Mouse (Mus musculus) myocyte (in vitro differentiated cells): Measurements from ENCODE around the gene Trp53. TPM values are rescaled to one million over a fixed set of nuclear protein-coding genes. Genes with fewer than 3 reads are reported as not detected.

Experiments
- H3K27me3 ChIP-seq: one replicate; pipeline ENCODE4 v1.6.1; 2011; ENCODE audit not compliant: control insufficient read depth, insufficient read depth, insufficient read length
- H3K36me3 ChIP-seq: one replicate; pipeline ENCODE4 v1.6.1; 2011; ENCODE audit not compliant: control insufficient read depth, insufficient read depth
- H3K4me2 ChIP-seq: one replicate; pipeline ENCODE4 v1.6.1; 2011; ENCODE audit warnings: low read depth, control low read depth
- H3K4me3 ChIP-seq: one replicate; pipeline ENCODE4 v1.5.1; 2011; ENCODE audit warnings: mild to moderate bottlenecking, control low read depth, moderate library complexity
- H3K79me2 ChIP-seq: one replicate; pipeline ENCODE4 v1.6.1; 2011; ENCODE audit not compliant: control insufficient read depth, insufficient read depth
- H3ac ChIP-seq: one replicate; pipeline ENCODE4 v1.6.1; 2011; ENCODE audit not compliant: control insufficient read depth, insufficient read length
- CEBPB ChIP-seq: IDR thresholded peaks from 2 replicates; pipeline ENCODE4 v1.6.1; 2011; ENCODE audit warnings: mild to moderate bottlenecking, moderate library complexity; ENCODE audit not compliant: poor library complexity, insufficient read depth, severe bottlenecking
- E2F4 ChIP-seq: IDR thresholded peaks from one replicate; pipeline ENCODE4 v1.6.1; 2011; ENCODE audit warnings: mild to moderate bottlenecking, control low read depth, moderate library complexity; ENCODE audit not compliant: insufficient read depth
- MAX ChIP-seq: IDR thresholded peaks from one replicate; pipeline ENCODE4 v1.6.1; 2011; ENCODE audit warnings: low read depth, mild to moderate bottlenecking, control low read depth
- MYOD1 ChIP-seq, 3 experiments: IDR thresholded peaks; one replicate each; pipeline ENCODE4 v1.6.1; 2011; ENCODE audit warnings: control low read depth in 2 of 3, low read depth in 2 of 3, mild to moderate bottlenecking in 2 of 3, moderate library complexity in 1 of 3; ENCODE audit not compliant: insufficient read length in 2 of 3, control insufficient read depth in 1 of 3
- MYOG ChIP-seq, 3 experiments: IDR thresholded peaks; one replicate each; pipeline ENCODE4 v1.6.1; 2011; ENCODE audit warnings: control low read depth in 2 of 3, low read depth in 2 of 3, mild to moderate bottlenecking in 2 of 3; ENCODE audit not compliant: insufficient read length in 2 of 3, control insufficient read depth in 1 of 3, insufficient read depth in 1 of 3
- POLR2A ChIP-seq: IDR thresholded peaks from one replicate; pipeline ENCODE4 v1.6.1; 2011; ENCODE audit warnings: low read depth, mild to moderate bottlenecking, control low read depth, moderate library complexity; ENCODE audit not compliant: insufficient read length
- POLR2AphosphoS2 ChIP-seq: IDR thresholded peaks from one replicate; pipeline ENCODE4 v1.6.1; 2011; ENCODE audit warnings: low read depth, control low read depth; ENCODE audit not compliant: insufficient read length
- REST ChIP-seq: IDR thresholded peaks from one replicate; pipeline ENCODE4 v1.6.1; 2011; ENCODE audit warnings: mild to moderate bottlenecking, control low read depth, moderate library complexity; ENCODE audit not compliant: insufficient read depth, insufficient read length
- SRF ChIP-seq: IDR thresholded peaks from one replicate; pipeline ENCODE4 v1.6.1; 2011; ENCODE audit warnings: low read depth; ENCODE audit not compliant: control insufficient read depth, insufficient read length
- TCF12 ChIP-seq: IDR thresholded peaks from one replicate; pipeline ENCODE4 v1.6.1; 2011; ENCODE audit warnings: mild to moderate bottlenecking, control low read depth; ENCODE audit not compliant: poor library complexity, insufficient read depth, severe bottlenecking
- TCF3 ChIP-seq: IDR thresholded peaks from one replicate; pipeline ENCODE4 v1.6.1; 2011; ENCODE audit warnings: low read depth, control low read depth; ENCODE audit not compliant: insufficient read length
- USF1 ChIP-seq: IDR thresholded peaks from one replicate; pipeline ENCODE4 v1.6.1; 2011; ENCODE audit warnings: low read depth, mild to moderate bottlenecking, control low read depth, moderate library complexity
- polyA plus RNA-seq: library from polyadenylated mRNA; unstranded; fragments of >200 nt; fragmentation: generic; extraction: Trizol; gene quantifications from one replicate; pipeline ENCODE4 v1.2.1, GENCODE M21; 2012; ENCODE audit warnings: missing spikeins

The Trp53 gene
- polyA plus RNA-seq, 1 experiment = 119 TPM

GRCm38 (mm10) chr11:69591424-69591823, 11.3 kb downstream of the Trp53 start:
- no peak overlapping the region for H3K4me3 ChIP-seq

GRCm38 (mm10) chr11:69591899-69592637, 11.9 kb downstream of the Trp53 start:
- H3K4me3 ChIP-seq = no peak overlapping the region

More at GRCm38 (mm10) chr11:69591424-69591823, 11.3 kb downstream of the Trp53 start:
- peaks cover 13% of the 10 kb centered on the region for H3K36me3 ChIP-seq
- H3K79me2 ChIP-seq = peaks cover under 1% of the 10 kb centered on the region
- TF ChIP-seq SRF (no peak), POLR2AphosphoS2 (no peak), REST (no peak), CEBPB (no peak), USF1 (no peak), MYOG (IDR thresholded peaks at IDR 0.05; ENCODE audit: control insufficient read depth in 1 of 3, insufficient read depth in 1 of 3, insufficient read length in 2 of 3, low read depth in 2 of 3) (no peak), TCF12 (no peak), E2F4 (no peak), MYOD1 (IDR thresholded peaks at IDR 0.05; ENCODE audit: control insufficient read depth in 1 of 3, insufficient read length in 2 of 3, low read depth in 2 of 3) (no peak)
- H3ac ChIP-seq = no peak overlapping the region
- peak overlapping the region; percentile 24 for H3K4me2 ChIP-seq
- no peaks in the 10 kb centered on the region for H3K27me3 ChIP-seq

GRCm38 (mm10) chr11:69592799-69593198, 12.6 kb downstream of the Trp53 start:
- peaks cover 13% of the 10 kb centered on the region for H3K36me3 ChIP-seq
- TF ChIP-seq MAX = no peak
- no peak for TF ChIP-seq MYOG (IDR thresholded peaks at IDR 0.05; ENCODE audit: control insufficient read depth in 1 of 3, insufficient read depth in 1 of 3, insufficient read length in 2 of 3, low read depth in 2 of 3)
- H3ac ChIP-seq = no peak overlapping the region
- no peak overlapping the region for H3K4me3 ChIP-seq
- H3K27me3 ChIP-seq = no peaks in the 10 kb centered on the region
- no peaks in the 10 kb centered on the region for H3K79me2 ChIP-seq
- no peak overlapping the region for H3K4me2 ChIP-seq

More at GRCm38 (mm10) chr11:69591899-69592637, 11.9 kb downstream of the Trp53 start:
- TF ChIP-seq SRF (no peak), MYOD1 (IDR thresholded peaks at IDR 0.05; ENCODE audit: control insufficient read depth in 1 of 3, insufficient read length in 2 of 3, low read depth in 2 of 3) (peak in 1 of 3 experiments; percentile 16)
- H3K79me2 ChIP-seq = no peaks in the 10 kb centered on the region
- no peaks in the 10 kb centered on the region for H3K27me3 ChIP-seq
- peak overlapping the region; percentile 24 for H3K4me2 ChIP-seq
- H3ac ChIP-seq = no peak overlapping the region
- peaks cover 13% of the 10 kb centered on the region for H3K36me3 ChIP-seq

- H3K27me3 ChIP-seq = no peaks in the 10 kb centered on the region
- H3K4me3 ChIP-seq = no peak overlapping the region
- H3ac ChIP-seq = no peak overlapping the region
- no peak overlapping the region for H3K4me2 ChIP-seq
- no peak for TF ChIP-seq MYOD1 (IDR thresholded peaks at IDR 0.05; ENCODE audit: control insufficient read depth in 1 of 3, insufficient read length in 2 of 3, low read depth in 2 of 3)
- TF ChIP-seq TCF12 = no peak
- TF ChIP-seq SRF = no peak
- TF ChIP-seq TCF3 = no peak
- TF ChIP-seq POLR2A = no peak
- peak; percentile 67 for TF ChIP-seq POLR2AphosphoS2
- no peak for TF ChIP-seq MYOG (IDR thresholded peaks at IDR 0.05; ENCODE audit: control insufficient read depth in 1 of 3, insufficient read depth in 1 of 3, insufficient read length in 2 of 3, low read depth in 2 of 3)
- no peaks in the 10 kb centered on the region for H3K79me2 ChIP-seq
- peaks cover 4% of the 10 kb centered on the region for H3K36me3 ChIP-seq
Observed at GRCm38 (mm10) chr11:69594853-69595252, 14.7 kb downstream of the Trp53 start.

- H3K4me3 ChIP-seq = no peak overlapping the region
- H3K27me3 ChIP-seq = peaks cover 12% of the 10 kb centered on the region
- H3K79me2 ChIP-seq = no peaks in the 10 kb centered on the region
- peak overlapping the region; percentile 48 for H3K4me2 ChIP-seq
- no peaks in the 10 kb centered on the region for H3K36me3 ChIP-seq
- H3ac ChIP-seq = no peak overlapping the region
- no peak for TF ChIP-seq MYOG (IDR thresholded peaks at IDR 0.05; ENCODE audit: control insufficient read depth in 1 of 3, insufficient read depth in 1 of 3, insufficient read length in 2 of 3, low read depth in 2 of 3)
Observed at GRCm38 (mm10) chr11:69599436-69599835, 19.3 kb downstream of the Trp53 start.

GRCm38 (mm10) chr11:69600098-69600497, 19.9 kb downstream of the Trp53 start:
- Histone ChIP-seq H3K4me3 (no peak overlapping the region), H3K36me3 (no peaks in the 10 kb centered on the region), H3K27me3 (peaks cover 18% of the 10 kb centered on the region), H3ac (no peak overlapping the region), H3K4me2 (peak overlapping the region; percentile 48), H3K79me2 (no peaks in the 10 kb centered on the region)
- no peak for TF ChIP-seq REST
- no peak for TF ChIP-seq SRF
- TF ChIP-seq TCF12 = no peak
- TF ChIP-seq E2F4 = no peak
- TF ChIP-seq MYOG (IDR thresholded peaks at IDR 0.05; ENCODE audit: control insufficient read depth in 1 of 3, insufficient read depth in 1 of 3, insufficient read length in 2 of 3, low read depth in 2 of 3) = peak in 1 of 3 experiments; percentile 20
